8 mouse cellular contexts compared by ENCODE assay signal in genomic region chr15:101247155-101247498, GRCm38 (mm10). TPM values are rescaled to one million over a fixed set of nuclear protein-coding genes. Genes with fewer than 3 reads are reported as not detected.
DNase-seq lines count a peak whose midpoint lies in the region; ATAC-seq lines count a peak whose summit lies in the region.

No protein-coding gene starts in this region.

- H3K9me3 ChIP-seq in forebrain, embryonic 12.5 days, result no peaks in the 10 kb centered on the region
- H3K9me3 ChIP-seq in liver, embryonic 16.5 days (replicated peaks; ENCODE audit: control insufficient read depth, low read length), result no peaks in the 10 kb centered on the region

- no peaks in the 10 kb centered on the region for H3K36me3 ChIP-seq in forebrain, embryonic 12.5 days (replicated peaks)
- no peaks in the 10 kb centered on the region for H3K36me3 ChIP-seq in liver, embryonic 16.5 days (ENCODE audit: control insufficient read depth, insufficient read depth)

- 93% methylated on average over 1 of the region's 1 CpGs for WGBS in forebrain, embryonic 12.5 days
- WGBS in liver, embryonic 16.5 days (ENCODE audit: insufficient replicate concordance), result 42% methylated on average over 1 of the region's 1 CpGs

- H3K9ac ChIP-seq in forebrain, embryonic 12.5 days, result 0 out of 2 replicates have a peak overlapping the region, but pooled peaks have one; percentile 51
- no peak overlapping the region; the same call in 1 of the 2 replicates for H3K9ac ChIP-seq in liver, embryonic 16.5 days (ENCODE audit: low read depth, low read length)

- DNase-seq in heart, adult 11 months, result peak; percentile 95
- DNase-seq in heart, postnatal 36 days, result no peak
- peak; percentile 36 for DNase-seq in A20 (ENCODE audit: low read depth, low spot score)
- DNase-seq in MN1 (ENCODE audit: low spot score), result no peak
- no peak for DNase-seq in left cerebral cortex, adult 9 months (ENCODE audit: low spot score in 2 of 2)
- no peak for DNase-seq in left cerebral cortex, adult 8-10 months (ENCODE audit: low spot score in 2 of 2)

- peak overlapping the region; percentile 71; the same call in 1 of the 2 replicates for H3K4me2 ChIP-seq in forebrain, embryonic 12.5 days
- 0 out of 2 replicates have a peak overlapping the region, but pooled peaks have one; percentile 66 for H3K4me2 ChIP-seq in liver, embryonic 16.5 days (ENCODE audit: low read depth, low read length)

- no peak for ATAC-seq in forebrain, embryonic 12.5 days (ENCODE audit: low FRiP score)
- ATAC-seq in liver, embryonic 16.5 days (ENCODE audit: low read depth), result no peak

- H3K4me3 ChIP-seq in forebrain, embryonic 12.5 days (replicated peaks), result no peak overlapping the region
- no peak overlapping the region for H3K4me3 ChIP-seq in liver, embryonic 16.5 days (ENCODE audit: low read depth, low read length)

- intact Hi-C loops in heart, postnatal 36 days (cut with DNase I), result no loop called here

- H3K27ac ChIP-seq in forebrain, embryonic 12.5 days, result 0 out of 2 replicates have a peak overlapping the region, but pooled peaks have one; percentile 77
- H3K27ac ChIP-seq in liver, embryonic 16.5 days (ENCODE audit: low read length), result peak overlapping the region; percentile 74

- peaks cover 10% of the 10 kb centered on the region for H3K4me1 ChIP-seq in forebrain, embryonic 12.5 days
- peaks cover 12% of the 10 kb centered on the region for H3K4me1 ChIP-seq in liver, embryonic 16.5 days (ENCODE audit: control insufficient read depth, low read depth, low read length)

- H3K27me3 ChIP-seq in forebrain, embryonic 12.5 days, result 0 out of 2 replicates have a peak, but pooled peaks cover 3% of the 10 kb centered on the region
- no peaks in the 10 kb centered on the region for H3K27me3 ChIP-seq in liver, embryonic 16.5 days (ENCODE audit: control insufficient read depth, insufficient read depth, low read depth, low read length)

RNA-seq across cellular contexts. Expression of gene Nr4a1, which starts 6.9 kb away (rescaled TPM):
- 10 to 100 TPM in 1 of 2 experiments, 1 to 10 TPM in 1; 5.2 to 98.5 TPM for total RNA-seq in heart, postnatal 36 days (2021)
- polyA plus RNA-seq in forebrain, embryonic 12.5 days (2016; fragmentation: Nextera tagmentation; extraction: Ambion mirVana), result 2.9 and 3.6 TPM in 2 replicates
- 0.67 and 0.69 TPM in 2 replicates for polyA plus RNA-seq in liver, embryonic 16.5 days (2015; fragmentation: Nextera tagmentation; extraction: Ambion mirVana)
- total RNA-seq in left cerebral cortex, adult 8-10 months (2022), result 100 to 1,000 TPM in 1 of 4 experiments, 10 to 100 TPM in 3; 36.3 to 102 (median 74.5) TPM

RNA-seq across cellular contexts. Expression of gene Grasp, which starts 23.1 kb away (rescaled TPM):
- 10 to 100 TPM; 10.7 to 12.0 TPM for total RNA-seq in heart, postnatal 36 days (2021)
- polyA plus RNA-seq in forebrain, embryonic 12.5 days (2016; fragmentation: Nextera tagmentation; extraction: Ambion mirVana), result 4.1 and 4.7 TPM in 2 replicates
- polyA plus RNA-seq in liver, embryonic 16.5 days (2015; fragmentation: Nextera tagmentation; extraction: Ambion mirVana), result 0.36 and 0.54 TPM in 2 replicates
- 10 to 100 TPM; 56.3 to 63.9 (median 62.1) TPM for total RNA-seq in left cerebral cortex, adult 8-10 months (2022)

RNA-seq across cellular contexts. Expression of gene Atg101, which starts 36.9 kb away (rescaled TPM):
- total RNA-seq in heart, postnatal 36 days (2021), result 10 to 100 TPM; 23.7 to 23.9 TPM
- polyA plus RNA-seq in forebrain, embryonic 12.5 days (2016; fragmentation: Nextera tagmentation; extraction: Ambion mirVana), result 61.9 and 63.2 TPM in 2 replicates
- polyA plus RNA-seq in liver, embryonic 16.5 days (2015; fragmentation: Nextera tagmentation; extraction: Ambion mirVana), result 25.0 and 26.1 TPM in 2 replicates
- 10 to 100 TPM; 35.9 to 39.3 (median 37.6) TPM for total RNA-seq in left cerebral cortex, adult 8-10 months (2022)

RNA-seq across cellular contexts. Expression of gene 6030408B16Rik, which starts 45.9 kb away (rescaled TPM):
- 1 to 10 TPM in 1 of 2 experiments, under 1 TPM in 1; 0.94 to 1.4 TPM for total RNA-seq in heart, postnatal 36 days (2021)
- 0.27 and 0.28 TPM in 2 replicates for polyA plus RNA-seq in forebrain, embryonic 12.5 days (2016; fragmentation: Nextera tagmentation; extraction: Ambion mirVana)
- polyA plus RNA-seq in liver, embryonic 16.5 days (2015; fragmentation: Nextera tagmentation; extraction: Ambion mirVana), result 0.72 and 0.81 TPM in 2 replicates
- total RNA-seq in left cerebral cortex, adult 8-10 months (2022), result under 1 TPM in 3 of 4 experiments, not detected in 1; 0.18 to 0.91 (median 0.84) TPM

Comparison
In these comparisons a context has a peak if more than half of its experiments do, and no peak if none do; other contexts are left out.
1. DNase-seq: peak in heart, adult 11 months (single experiment) and A20 (single experiment); none in heart, postnatal 36 days (0 of 2), MN1 (single experiment), left cerebral cortex, adult 9 months (0 of 2) and left cerebral cortex, adult 8-10 months (0 of 2).
2. RNA of gene Grasp, which starts 23.1 kb away (total RNA-seq): 56.3 to 63.9 TPM in left cerebral cortex, adult 8-10 months; 10.7 to 12.0 TPM in heart, postnatal 36 days; every median in the first group is over 4 times any median in the second.